Mouse (Mus musculus) hindbrain, embryonic 10.5 days (tissue): Measurements from ENCODE around the gene Usp36. TPM values are rescaled to one million over a fixed set of nuclear protein-coding genes. Genes with fewer than 3 reads are reported as not detected.

Source experiments
- DNase-seq: peaks from one replicate; pipeline ENCODE4 v3.0.0-alpha.2; 2017; ENCODE audit warnings: low spot score
- H3K27ac ChIP-seq: fragments of 300-500 bp; sonication (generic); 2 replicates; pipeline ENCODE4 v1.5.1; 2016; ENCODE audit warnings: mild to moderate bottlenecking, moderate library complexity
- H3K27me3 ChIP-seq: fragments of 300-500 bp; sonication (generic); 2 replicates; pipeline ENCODE4 v1.6.1; 2016; ENCODE audit warnings: mild to moderate bottlenecking; ENCODE audit not compliant: poor library complexity, insufficient read depth, severe bottlenecking
- H3K36me3 ChIP-seq: fragments of 300-500 bp; sonication (generic); 2 replicates; pipeline ENCODE4 v1.6.1; 2016; ENCODE audit warnings: mild to moderate bottlenecking, moderate library complexity
- H3K4me1 ChIP-seq: fragments of 300-500 bp; sonication (generic); replicated peaks from 2 replicates; pipeline ENCODE4 v1.6.1; 2016; ENCODE audit warnings: mild to moderate bottlenecking
- H3K4me3 ChIP-seq: fragments of 300-500 bp; sonication (generic); 2 replicates; pipeline ENCODE4 v1.5.1; 2016; ENCODE audit warnings: mild to moderate bottlenecking, moderate library complexity
- H3K9me3 ChIP-seq: fragments of 300-500 bp; sonication (generic); 2 replicates; pipeline ENCODE4 v1.6.1; 2016; ENCODE audit warnings: mild to moderate bottlenecking, moderate library complexity
- WGBS: fragments of 180-500 bp; shearing (Covaris S2); methylation state at CpG from one replicate; pipeline ENCODE4 v1.1.7; 2016; 5-methylcytosine and 5-hydroxymethylcytosine counted together
- polyA plus RNA-seq: library from polyadenylated mRNA; unstranded; fragments of >200 nt; fragmentation: Nextera tagmentation; extraction: Ambion mirVana; gene quantifications from 2 replicates; pipeline ENCODE4 v1.2.1, GENCODE M21; 2016

Gene Usp36
- polyA plus RNA-seq, 1 experiment from 2014 or later = 18.9 TPM

GRCm38 (mm10) chr11:118259580-118259979, 30.5 kb downstream of the Usp36 start:
- 96% methylated on average over 8 of the region's 8 CpGs for WGBS
- no peaks in the 10 kb centered on the region for H3K27me3 ChIP-seq
- peaks cover 87% of the 10 kb centered on the region for H3K36me3 ChIP-seq
- H3K27ac ChIP-seq = no peak overlapping the region
- H3K9me3 ChIP-seq = 0 out of 2 replicates have a peak, but pooled peaks cover 4% of the 10 kb centered on the region
- DNase-seq = no peak
- no peak overlapping the region for H3K4me3 ChIP-seq
- peaks cover 3% of the 10 kb centered on the region for H3K4me1 ChIP-seq

GRCm38 (mm10) chr11:118256371-118256770, 33.7 kb downstream of the Usp36 start:
- Histone ChIP-seq H3K27ac (no peak overlapping the region), H3K4me3 (no peak overlapping the region), H3K36me3 (peaks cover 55% of the 10 kb centered on the region), H3K27me3 (no peaks in the 10 kb centered on the region), H3K4me1 (peaks cover 15% of the 10 kb centered on the region), H3K9me3 (0 out of 2 replicates have a peak, but pooled peaks cover 4% of the 10 kb centered on the region)
- DNase-seq = no peak
- 91% methylated on average over 7 of the region's 7 CpGs for WGBS

GRCm38 (mm10) chr11:118254159-118254951, 35.7 kb downstream of the Usp36 start:
- 68% methylated on average over 15 of the region's 15 CpGs for WGBS
- H3K4me1 ChIP-seq = peaks cover 19% of the 10 kb centered on the region
- no peak for DNase-seq
- H3K36me3 ChIP-seq = peaks cover 34% of the 10 kb centered on the region
- 0 out of 2 replicates have a peak overlapping the region, but pooled peaks have one; percentile 20 for H3K27ac ChIP-seq
- 0 out of 2 replicates have a peak, but pooled peaks cover 4% of the 10 kb centered on the region for H3K9me3 ChIP-seq
- no peak overlapping the region for H3K4me3 ChIP-seq
- no peaks in the 10 kb centered on the region for H3K27me3 ChIP-seq

- Histone ChIP-seq H3K4me3 (no peak overlapping the region), H3K4me1 (peaks cover 27% of the 10 kb centered on the region), H3K36me3 (peaks cover 27% of the 10 kb centered on the region), H3K9me3 (0 out of 2 replicates have a peak, but pooled peaks cover 4% of the 10 kb centered on the region), H3K27me3 (no peaks in the 10 kb centered on the region), H3K27ac (no peak overlapping the region)
- WGBS = 90% methylated on average over 7 of the region's 7 CpGs
- no peak for DNase-seq
These were observed 36.4 kb downstream of the Usp36 start for GRCm38 (mm10) chr11:118253447-118254158.

GRCm38 (mm10) chr11:118249012-118249383, 41.0 kb downstream of the Usp36 start:
- Histone ChIP-seq H3K9me3 (no peaks in the 10 kb centered on the region), H3K36me3 (no peaks in the 10 kb centered on the region), H3K4me1 (peaks cover 39% of the 10 kb centered on the region), H3K27ac (peak overlapping the region; percentile 89), H3K4me3 (peak overlapping the region; percentile 79), H3K27me3 (peaks cover 9% of the 10 kb centered on the region)
- WGBS = 1% methylated on average over 5 of the region's 5 CpGs
- DNase-seq = no peak

- no peaks in the 10 kb centered on the region for H3K9me3 ChIP-seq
- under 1% methylated on average over 86 of the region's 86 CpGs for WGBS
- peak; percentile 99 for DNase-seq
- peaks cover 33% of the 10 kb centered on the region for H3K4me1 ChIP-seq
- H3K4me3 ChIP-seq = peak within 1 kb of the TSS; percentile 79
- peaks cover 9% of the 10 kb centered on the region for H3K27me3 ChIP-seq
- H3K27ac ChIP-seq = peak within 1 kb of the TSS; percentile 89
- H3K36me3 ChIP-seq = no peaks in the 10 kb centered on the region
These were observed 41.7 kb downstream of the Usp36 start, which contains the start of gene Cyth1 for GRCm38 (mm10) chr11:118248150-118249011. Gene Cyth1, minus strand, starts transcription at chr11:118248592.

GRCm38 (mm10) chr11:118247359-118248095, 42.5 kb downstream of the Usp36 start:
- WGBS = 3% methylated on average over 43 of the region's 43 CpGs
- no peaks in the 10 kb centered on the region for H3K36me3 ChIP-seq
- no peaks in the 10 kb centered on the region for H3K9me3 ChIP-seq
- peak overlapping the region; percentile 89 for H3K27ac ChIP-seq
- H3K4me3 ChIP-seq = peak overlapping the region; percentile 79
- peaks cover 9% of the 10 kb centered on the region for H3K27me3 ChIP-seq
- H3K4me1 ChIP-seq = peaks cover 37% of the 10 kb centered on the region
- peak; percentile 52 for DNase-seq

- H3K27ac ChIP-seq = peak overlapping the region; percentile 89; the same call in 1 of the 2 replicates
- H3K4me1 ChIP-seq = peaks cover 45% of the 10 kb centered on the region
- H3K4me3 ChIP-seq = peak overlapping the region; percentile 79
- no peaks in the 10 kb centered on the region for H3K36me3 ChIP-seq
- no peaks in the 10 kb centered on the region for H3K9me3 ChIP-seq
- H3K27me3 ChIP-seq = peaks cover 9% of the 10 kb centered on the region
- no peak for DNase-seq
- WGBS = 54% methylated on average over 5 of the region's 5 CpGs
These were observed 43.3 kb downstream of the Usp36 start for GRCm38 (mm10) chr11:118246724-118247123.

- Histone ChIP-seq H3K4me3 (no peak overlapping the region), H3K4me1 (peaks cover 56% of the 10 kb centered on the region), H3K27me3 (peaks cover 9% of the 10 kb centered on the region), H3K27ac (no peak overlapping the region), H3K36me3 (no peaks in the 10 kb centered on the region), H3K9me3 (no peaks in the 10 kb centered on the region)
- 91% methylated on average over 2 of the region's 2 CpGs for WGBS
- DNase-seq = no peak
These were observed 44.9 kb downstream of the Usp36 start for GRCm38 (mm10) chr11:118245130-118245529.

GRCm38 (mm10) chr11:118243627-118244261, 46.3 kb downstream of the Usp36 start:
- no peak overlapping the region for H3K27ac ChIP-seq
- no peaks in the 10 kb centered on the region for H3K36me3 ChIP-seq
- 91% methylated on average over 6 of the region's 6 CpGs for WGBS
- peaks cover 9% of the 10 kb centered on the region for H3K27me3 ChIP-seq
- H3K4me1 ChIP-seq = peaks cover 59% of the 10 kb centered on the region
- H3K4me3 ChIP-seq = no peak overlapping the region
- DNase-seq = no peak
- H3K9me3 ChIP-seq = no peaks in the 10 kb centered on the region

GRCm38 (mm10) chr11:118242506-118242905, 47.5 kb downstream of the Usp36 start:
- H3K27me3 ChIP-seq = peaks cover 9% of the 10 kb centered on the region
- no peak for DNase-seq
- H3K27ac ChIP-seq = peak overlapping the region; percentile 14; the same call in 1 of the 2 replicates
- no peaks in the 10 kb centered on the region for H3K9me3 ChIP-seq
- H3K4me3 ChIP-seq = no peak overlapping the region
- H3K36me3 ChIP-seq = no peaks in the 10 kb centered on the region
- peaks cover 62% of the 10 kb centered on the region for H3K4me1 ChIP-seq
- 82% methylated on average over 4 of the region's 4 CpGs for WGBS
